18 mouse cellular contexts compared by ENCODE assay signal in genomic region chr1:74012706-74013105, GRCm38 (mm10).
A peak's percentile ranks its signal among the peaks of the same experiment; 100 is the strongest.
DNase-seq lines count a peak whose midpoint lies in the region; ATAC-seq and TF ChIP-seq lines count a peak whose summit lies in the region.
"Had no signal": no experiment of that assay in that cellular context is flagged by ENCODE, and none has a peak within 500 bp of the region (broad histone marks: within the 10 kb centered on the region; RNA-seq: fewer than 3 reads in every experiment).

No protein-coding gene starts in this region.

- WGBS in embryonic facial prominence, embryonic 11.5 days: 87% methylated on average over 10 of the region's 10 CpGs
- WGBS in embryonic facial prominence, embryonic 10.5 days: 89% methylated on average over 10 of the region's 10 CpGs
- WGBS in kidney, adult 2 months: 23% methylated on average over 10 of the region's 10 CpGs
- WGBS in lung, embryonic 15.5 days: 66% methylated on average over 10 of the region's 10 CpGs

- no peak overlapping the region for H3K27ac ChIP-seq in embryonic facial prominence, embryonic 11.5 days (replicated peaks; ENCODE audit: low read depth, low read length)
- no peak overlapping the region for H3K27ac ChIP-seq in embryonic facial prominence, embryonic 10.5 days (replicated peaks)
- peak overlapping the region; percentile 93 for H3K27ac ChIP-seq in kidney, adult 2 months (ENCODE audit: insufficient read depth, low read depth, low read length)
- peak overlapping the region; percentile 55; the same call in 1 of the 2 replicates for H3K27ac ChIP-seq in lung, embryonic 15.5 days
- H3K27ac ChIP-seq: forebrain, embryonic 10.5 days; hindbrain, postnatal 0 days; liver, embryonic 14.5 days had no signal

- TF ChIP-seq POLR2A in kidney, adult 2 months (IDR thresholded peaks at IDR 0.05; ENCODE audit: low read depth, low read length): no peak
- TF ChIP-seq POLR2A in myocyte (IDR thresholded peaks at IDR 0.05; ENCODE audit: insufficient read length, low read depth): no peak

- no peak overlapping the region for H3K4me2 ChIP-seq in embryonic facial prominence, embryonic 11.5 days (ENCODE audit: low read depth, low read length)
- no peak overlapping the region for H3K4me2 ChIP-seq in lung, embryonic 15.5 days
- peak overlapping the region; percentile 77 for H3K4me2 ChIP-seq in myocyte (ENCODE audit: low read depth)

- H3K79me2 ChIP-seq in myocyte (ENCODE audit: control insufficient read depth, insufficient read depth): peaks cover 71% of the 10 kb centered on the region

- no peaks in the 10 kb centered on the region for H3K36me3 ChIP-seq in embryonic facial prominence, embryonic 11.5 days (replicated peaks; ENCODE audit: control insufficient read depth, insufficient read depth, low read depth, low read length)
- H3K36me3 ChIP-seq in embryonic facial prominence, embryonic 10.5 days (replicated peaks): peaks cover 32% of the 10 kb centered on the region
- no peaks in the 10 kb centered on the region; the same call in 1 of the 2 replicates for H3K36me3 ChIP-seq in kidney, adult 2 months (ENCODE audit: control insufficient read depth, insufficient read depth, low read length)
- H3K36me3 ChIP-seq in lung, embryonic 15.5 days: peaks cover 8% of the 10 kb centered on the region; the same call in 1 of the 2 replicates
- H3K36me3 ChIP-seq in myocyte (ENCODE audit: control insufficient read depth, insufficient read depth): no peaks in the 10 kb centered on the region

- 0 out of 2 replicates have a peak overlapping the region, but pooled peaks have one; percentile 5 for H3K9ac ChIP-seq in embryonic facial prominence, embryonic 11.5 days (replicated peaks; ENCODE audit: low read length)
- no peak overlapping the region for H3K9ac ChIP-seq in lung, embryonic 15.5 days
- H3K9ac ChIP-seq: liver, embryonic 14.5 days had no signal

- no peak overlapping the region for H3K4me3 ChIP-seq in embryonic facial prominence, embryonic 11.5 days (ENCODE audit: low read depth, low read length)
- no peak overlapping the region for H3K4me3 ChIP-seq in embryonic facial prominence, embryonic 10.5 days
- H3K4me3 ChIP-seq in kidney, adult 2 months (ENCODE audit: insufficient read depth, low read depth, low read length): no peak overlapping the region
- H3K4me3 ChIP-seq in lung, embryonic 15.5 days: no peak overlapping the region
- H3K4me3 ChIP-seq in myocyte: no peak overlapping the region
- H3K4me3 ChIP-seq: forebrain, embryonic 10.5 days; megakaryocyte, embryonic 14.5 days had no signal

- no peak for DNase-seq in embryonic facial prominence, embryonic 11.5 days (ENCODE audit: low spot score)
- DNase-seq in embryonic facial prominence, embryonic 10.5 days (ENCODE audit: low spot score): no peak
- peak; percentile 68 for DNase-seq in kidney, adult 2 months
- DNase-seq in kidney, adult 9 months: no peak
- no peak for DNase-seq in lung, postnatal 25 days (ENCODE audit: low spot score)
- no peak for DNase-seq in right cerebral cortex, postnatal 25 days
- DNase-seq: B cell, adult 2 months; cerebellum, adult 11 months; gastrocnemius, postnatal 36 days; heart, postnatal 36 days; thymus, adult 18-20 months had no signal

- no peak for ATAC-seq in embryonic facial prominence, embryonic 11.5 days (replicated peaks; ENCODE audit: insufficient number of reproducible peaks, low FRiP score, low TSS enrichment, low read depth)
- no peak for ATAC-seq in lung, embryonic 15.5 days (ENCODE audit: borderline replicate concordance, extremely low read depth, low FRiP score, low TSS enrichment)
- ATAC-seq: hindbrain, postnatal 0 days; midbrain, embryonic 16.5 days had no signal

- H3ac ChIP-seq in myocyte (ENCODE audit: control insufficient read depth, insufficient read length): no peak overlapping the region

- no peak for TF ChIP-seq CTCF in kidney, adult 2 months (conservative IDR thresholded peaks at IDR 0.05; ENCODE audit: insufficient read depth, insufficient read length, low read depth, low read length)

- no peaks in the 10 kb centered on the region for H3K9me3 ChIP-seq in embryonic facial prominence, embryonic 11.5 days (replicated peaks; ENCODE audit: control insufficient read depth, low read length)
- H3K9me3 ChIP-seq in embryonic facial prominence, embryonic 10.5 days: 0 out of 2 replicates have a peak, but pooled peaks cover 8% of the 10 kb centered on the region
- peaks cover 3% of the 10 kb centered on the region; the same call in 1 of the 2 replicates for H3K9me3 ChIP-seq in lung, embryonic 15.5 days

- H3K27me3 ChIP-seq in embryonic facial prominence, embryonic 11.5 days (ENCODE audit: control insufficient read depth, insufficient read depth, low read length): no peaks in the 10 kb centered on the region
- no peaks in the 10 kb centered on the region for H3K27me3 ChIP-seq in embryonic facial prominence, embryonic 10.5 days (replicated peaks; ENCODE audit: low read depth, poor library complexity, severe bottlenecking)
- H3K27me3 ChIP-seq in kidney, adult 2 months (replicated peaks; ENCODE audit: control insufficient read depth, insufficient read depth, low read length): no peaks in the 10 kb centered on the region
- no peaks in the 10 kb centered on the region for H3K27me3 ChIP-seq in lung, embryonic 15.5 days
- no peaks in the 10 kb centered on the region for H3K27me3 ChIP-seq in myocyte (ENCODE audit: control insufficient read depth, insufficient read depth, insufficient read length)

- peaks cover 6% of the 10 kb centered on the region; the same call in 1 of the 2 replicates for H3K4me1 ChIP-seq in embryonic facial prominence, embryonic 11.5 days (ENCODE audit: control insufficient read depth, insufficient read depth, low read length)
- H3K4me1 ChIP-seq in embryonic facial prominence, embryonic 10.5 days: peaks cover 56% of the 10 kb centered on the region
- H3K4me1 ChIP-seq in kidney, adult 2 months (ENCODE audit: control insufficient read depth, insufficient read depth, low read length): peaks cover 77% of the 10 kb centered on the region
- peaks cover 86% of the 10 kb centered on the region for H3K4me1 ChIP-seq in lung, embryonic 15.5 days

TF ChIP-seq in myocyte, 11 proteins besides CTCF, POLR2A, EP300 and RAD21:
- TF ChIP-seq CEBPB (IDR thresholded peaks at IDR 0.05; ENCODE audit: insufficient read depth, poor library complexity, severe bottlenecking): no peak
- TF ChIP-seq MYOD1 (IDR thresholded peaks at IDR 0.05; ENCODE audit: control insufficient read depth in 1 of 3, insufficient read length in 2 of 3, low read depth in 2 of 3): no peak
- TF ChIP-seq TCF12 (IDR thresholded peaks at IDR 0.05; ENCODE audit: insufficient read depth, poor library complexity, severe bottlenecking): no peak
- TF ChIP-seq MYOG (IDR thresholded peaks at IDR 0.05; ENCODE audit: control insufficient read depth in 1 of 3, insufficient read depth in 1 of 3, insufficient read length in 2 of 3, low read depth in 2 of 3): no peak
- no peak for TF ChIP-seq USF1 (IDR thresholded peaks at IDR 0.05; ENCODE audit: low read depth)
- no peak for TF ChIP-seq TCF3 (IDR thresholded peaks at IDR 0.05; ENCODE audit: insufficient read length, low read depth)
- no peak for TF ChIP-seq SRF (IDR thresholded peaks at IDR 0.05; ENCODE audit: control insufficient read depth, insufficient read length, low read depth)
- no peak for TF ChIP-seq REST (IDR thresholded peaks at IDR 0.05; ENCODE audit: insufficient read depth, insufficient read length)
- TF ChIP-seq POLR2AphosphoS2 (IDR thresholded peaks at IDR 0.05; ENCODE audit: insufficient read length, low read depth): no peak
- no peak for TF ChIP-seq E2F4 (IDR thresholded peaks at IDR 0.05; ENCODE audit: insufficient read depth)
- TF ChIP-seq MAX (IDR thresholded peaks at IDR 0.05; ENCODE audit: low read depth): no peak

Comparison
In these comparisons a context has a peak if more than half of its experiments do, and no peak if none do; other contexts are left out.
1. H3K27ac ChIP-seq: peak in kidney, adult 2 months (single experiment) and lung, embryonic 15.5 days (single experiment); none in embryonic facial prominence, embryonic 11.5 days (single experiment) and embryonic facial prominence, embryonic 10.5 days (single experiment).